Mouse (Mus musculus): ENCODE results near the gene Tecr.
A peak's percentile ranks its signal among the peaks of the same experiment; 100 is the strongest.
"Not testable (repeated sequence)": the region's sequence is repeated elsewhere in the genome, so short reads cannot be mapped to it uniquely, and the experiment has no call there.

Tecr gene

DNA sequence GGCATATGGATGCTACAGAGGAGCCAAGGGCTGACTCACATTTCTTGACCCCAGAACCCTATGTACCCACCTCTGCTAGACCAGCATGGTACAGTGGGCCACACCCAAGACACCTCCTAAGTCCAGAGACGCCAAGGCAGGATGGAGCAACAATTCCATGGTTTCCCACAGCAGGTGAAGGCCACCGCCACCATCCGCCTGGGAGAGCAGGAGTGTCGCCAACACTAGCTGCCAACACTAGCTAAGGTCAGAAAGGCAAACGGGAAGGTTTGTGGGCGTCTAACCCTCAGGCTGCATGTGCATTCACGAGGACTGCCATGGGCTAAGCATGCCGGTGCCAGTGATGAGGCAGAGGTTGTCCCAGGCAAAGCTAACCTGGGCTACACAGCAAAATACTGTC is 25.5 kb downstream of the Tecr start:
- no peak for DNase-seq (ENCODE audit: low read depth, low spot score)

DNA sequence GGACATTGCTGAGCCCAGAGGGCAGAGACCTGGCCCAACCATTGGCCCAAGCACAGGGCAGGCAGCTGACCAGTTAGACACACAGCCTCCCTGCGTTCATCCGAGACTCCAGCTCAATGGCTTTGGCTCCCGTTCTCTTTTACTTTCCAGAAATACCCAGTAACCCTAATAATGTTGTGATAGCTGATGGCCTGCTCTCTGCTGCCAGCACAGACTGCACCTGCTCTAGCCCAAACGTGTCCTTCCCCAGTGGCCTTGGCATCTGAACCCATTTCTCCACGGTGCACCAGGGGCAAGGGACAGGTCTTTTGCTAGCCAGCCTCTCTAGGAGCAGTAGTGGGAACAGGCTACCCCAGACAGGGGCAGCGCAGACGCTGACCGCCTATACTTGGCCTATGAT is 26.9 kb downstream of the Tecr start:
- no peak for DNase-seq (ENCODE audit: low read depth, low spot score)

DNA sequence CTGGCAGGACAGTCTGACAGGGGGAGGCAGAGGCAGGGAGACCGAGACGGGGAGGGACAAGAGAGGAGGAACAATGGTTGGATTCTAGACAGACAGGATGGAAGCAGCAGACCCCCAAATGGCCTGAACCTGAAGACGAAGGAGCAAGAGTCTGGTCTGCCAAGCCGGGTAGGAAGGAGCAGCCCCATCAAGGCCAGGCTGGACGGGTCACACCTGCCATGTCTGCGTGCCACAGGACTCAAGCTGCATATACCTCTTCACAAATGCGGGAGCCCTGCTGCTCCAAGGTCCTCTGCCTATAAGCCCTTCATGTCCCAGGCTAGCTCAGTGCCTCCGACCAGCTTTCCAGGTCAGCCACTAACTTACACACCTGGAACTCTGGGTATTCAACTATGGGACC is 28.1 kb downstream of the Tecr start:
- no peak for DNase-seq (ENCODE audit: low read depth, low spot score)

DNA sequence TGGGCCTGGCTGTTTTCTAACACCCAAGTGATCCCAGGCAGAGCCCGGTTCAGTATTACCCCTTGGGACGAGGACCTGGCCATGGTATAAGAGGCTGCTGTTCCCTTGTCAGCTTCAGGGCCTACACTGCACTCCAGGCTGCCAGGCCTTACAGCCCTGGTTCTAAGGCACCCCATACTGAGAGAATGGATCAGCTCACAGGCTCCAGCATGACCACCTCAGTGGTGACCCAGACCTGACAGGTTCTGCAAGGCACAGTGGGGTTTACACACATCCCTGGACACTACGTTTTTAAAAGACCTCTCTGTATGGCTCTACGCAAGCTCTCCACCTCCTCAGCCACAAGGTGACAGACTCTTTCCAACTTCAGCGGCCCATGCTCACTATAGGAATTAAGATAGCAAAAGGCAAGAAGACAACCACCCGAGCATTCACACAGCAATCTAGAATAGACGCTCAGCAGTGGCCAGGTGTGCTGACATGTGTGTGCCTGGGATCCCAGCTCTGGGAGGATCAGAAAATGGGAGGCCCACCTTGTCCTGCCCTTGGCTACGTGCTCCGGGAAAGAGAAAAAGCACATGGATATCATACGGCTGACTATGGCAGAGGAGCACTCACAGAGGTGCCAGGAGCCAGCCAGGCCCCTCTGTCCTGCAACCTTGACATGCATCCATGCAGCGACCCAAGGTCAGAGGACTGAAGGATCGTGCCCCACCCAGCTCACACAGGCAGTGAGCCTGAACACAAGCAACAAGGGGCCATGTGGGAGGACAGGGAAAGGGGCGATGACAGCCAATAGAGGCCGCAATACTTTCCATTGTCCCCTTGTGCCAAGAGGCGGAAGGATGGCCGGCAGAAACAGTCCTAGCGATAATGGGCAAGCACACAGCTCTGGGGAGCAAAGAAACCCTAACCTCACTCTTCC is 29.4 kb downstream of the Tecr start:
- no peak for DNase-seq (ENCODE audit: low read depth, low spot score)

DNA sequence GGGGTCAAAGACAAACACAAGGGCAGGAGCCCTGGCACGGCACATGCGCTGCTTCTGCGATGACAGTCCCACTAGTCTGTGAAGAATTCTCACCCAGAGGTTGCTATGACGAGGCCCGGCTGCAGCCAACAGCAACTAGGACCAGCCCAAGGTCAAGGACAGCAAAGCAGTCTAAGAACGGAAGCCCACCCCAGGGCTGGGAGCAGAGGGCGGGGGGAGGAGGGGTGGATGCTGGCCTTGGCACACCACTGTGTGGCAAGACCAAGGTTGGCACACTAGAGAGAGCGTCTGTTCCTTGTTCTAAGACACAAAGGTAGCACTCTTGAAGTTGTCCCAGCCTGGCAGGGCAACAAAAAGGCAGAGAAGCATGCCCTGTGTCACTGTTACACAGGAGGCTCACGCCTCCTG is 30.4 kb downstream of the Tecr start:
- DNase-seq (ENCODE audit: low read depth, low spot score): no peak

- DNase-seq (ENCODE audit: low read depth, low spot score): no peak
Measured at GRCm38 (mm10) chr8:83576921-83577320, 30.9 kb downstream of the Tecr start.

- no peak for DNase-seq (ENCODE audit: low read depth, low spot score)
Measured at GRCm38 (mm10) chr8:83576516-83576895, 31.3 kb downstream of the Tecr start.

- no peak for DNase-seq (ENCODE audit: low read depth, low spot score)
Measured at GRCm38 (mm10) chr8:83575561-83576515, 31.9 kb downstream of the Tecr start.

DNA sequence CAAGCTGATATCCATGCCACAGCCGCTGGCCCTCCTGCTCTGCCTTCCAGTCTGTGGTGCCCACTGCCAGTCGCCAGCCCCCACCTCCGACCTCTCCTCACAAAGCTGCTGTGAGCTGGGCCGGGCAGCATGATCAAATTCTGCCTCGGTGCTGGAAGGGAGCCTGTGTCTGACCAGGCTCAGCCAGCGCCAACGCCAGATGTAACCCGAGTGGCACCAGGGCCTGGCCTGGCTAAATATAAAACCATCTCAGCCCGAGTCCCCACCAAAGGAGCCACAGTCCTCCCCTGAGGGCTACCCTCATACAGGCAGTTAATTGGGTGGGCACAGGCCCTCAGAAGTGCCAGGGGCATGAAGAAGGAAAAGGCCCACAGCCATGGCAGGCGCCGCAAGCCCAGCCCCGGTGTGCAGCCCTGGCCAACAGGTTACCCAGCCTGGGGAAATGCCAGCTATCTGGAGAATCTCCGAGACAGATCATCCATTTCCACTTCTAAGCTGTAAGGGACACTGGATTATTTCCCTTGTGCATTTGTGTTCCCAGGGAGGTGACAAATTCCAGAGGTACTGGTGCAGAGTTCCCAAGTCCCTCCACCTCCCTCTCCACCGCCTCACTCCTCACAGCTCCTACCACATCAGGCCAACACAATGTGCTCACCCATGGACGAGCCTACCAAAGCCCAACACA is 33.0 kb downstream of the Tecr start:
- DNase-seq (ENCODE audit: low read depth, low spot score): no peak

- DNase-seq (ENCODE audit: low read depth, low spot score): no peak
Measured at GRCm38 (mm10) chr8:83573140-83573875, 34.5 kb downstream of the Tecr start.

DNA sequence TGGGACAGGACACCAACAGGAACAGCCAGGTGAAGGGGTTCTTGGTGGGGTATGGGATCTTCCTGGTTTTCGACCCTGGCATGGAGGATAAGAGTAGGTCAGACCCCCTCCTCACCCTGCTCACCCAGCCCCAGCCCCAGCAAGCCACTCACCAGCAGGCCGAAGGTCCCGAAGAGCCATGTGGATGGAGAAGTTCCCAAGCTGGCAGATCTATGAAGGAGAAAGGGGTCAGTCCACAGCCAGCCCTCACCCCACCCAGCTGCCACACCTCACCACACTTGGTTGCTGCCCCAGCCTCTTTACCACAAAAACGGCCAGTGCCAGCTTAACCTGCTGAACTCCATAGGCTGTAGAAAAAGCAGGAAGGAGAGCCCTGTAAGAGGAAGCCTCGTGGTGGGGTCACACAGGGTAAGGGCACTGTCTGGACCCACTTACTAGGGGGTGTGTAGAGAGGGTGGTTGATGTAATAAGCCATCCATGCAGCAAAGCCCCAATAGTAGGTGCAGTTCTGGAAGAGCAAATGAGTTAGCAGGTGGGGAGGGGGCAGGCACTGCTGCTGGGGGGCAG is 35.4 kb downstream of the Tecr start:
- DNase-seq (ENCODE audit: low read depth, low spot score): no peak

GRCm38 (mm10) chr8:83571791-83572190 is 36.0 kb downstream of the Tecr start:
- no peak for DNase-seq (ENCODE audit: low read depth, low spot score)

GRCm38 (mm10) chr8:83571001-83571340 is 36.8 kb downstream of the Tecr start:
- DNase-seq (ENCODE audit: low read depth, low spot score): not testable (repeated sequence)

DNA sequence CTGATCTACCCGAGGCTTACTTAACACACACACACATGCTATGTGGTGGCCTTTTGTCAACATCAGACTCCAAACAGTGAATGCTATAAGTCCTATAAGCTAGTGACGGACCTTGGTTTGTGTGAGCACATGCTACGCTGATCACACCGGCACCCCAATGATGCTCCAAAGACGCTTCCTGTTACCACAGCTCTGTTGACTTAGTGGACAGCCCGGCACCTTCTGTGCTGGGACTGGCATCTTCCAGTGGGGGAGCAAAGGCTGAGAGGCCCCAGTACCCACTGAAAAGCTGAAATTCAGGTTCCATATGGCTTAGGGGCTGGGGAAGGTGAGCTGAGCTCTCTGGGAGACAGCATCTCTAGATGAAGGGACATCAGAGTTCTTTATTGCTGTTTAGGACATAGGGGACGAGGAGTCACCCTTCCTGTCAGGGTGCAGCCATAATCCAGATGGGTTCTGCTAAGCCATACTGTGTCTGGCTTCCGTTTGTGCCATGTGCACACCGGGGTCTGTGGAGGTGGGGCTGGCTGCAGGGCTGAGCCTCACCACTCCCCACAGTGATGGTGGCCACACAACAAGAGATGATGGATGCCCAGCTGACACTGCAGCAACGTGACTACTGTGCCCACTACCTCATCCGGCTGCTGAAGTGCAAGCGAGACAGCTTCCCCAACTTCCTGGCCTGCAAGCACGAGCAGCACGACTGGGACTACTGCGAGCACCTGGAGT is 37.3 kb downstream of the Tecr start:
- DNase-seq (ENCODE audit: low read depth, low spot score): no peak

DNA sequence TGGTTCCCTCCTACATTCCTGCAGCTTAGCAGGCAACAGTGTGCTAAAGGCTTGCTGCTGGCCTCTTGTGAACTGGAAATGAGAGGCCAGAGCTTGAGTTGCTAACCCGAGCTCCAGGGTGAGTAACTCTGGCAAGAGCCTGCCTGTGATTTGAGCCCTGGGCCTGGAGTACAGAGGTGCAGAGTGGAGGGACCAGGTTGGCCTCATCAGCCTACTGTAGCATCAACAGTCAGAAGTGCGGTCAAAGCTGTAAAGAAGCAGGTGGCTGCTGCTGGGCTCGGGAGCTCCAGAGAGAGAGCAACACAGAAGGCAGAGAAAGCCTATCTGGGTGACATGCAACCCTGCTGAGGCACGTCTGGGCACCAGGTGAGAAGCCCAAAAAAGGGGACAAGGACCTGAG is 38.6 kb downstream of the Tecr start:
- no peak for DNase-seq (ENCODE audit: low read depth, low spot score)

GRCm38 (mm10) chr8:83568755-83569154 is 39.0 kb downstream of the Tecr start:
- DNase-seq (ENCODE audit: low read depth, low spot score): no peak

DNA sequence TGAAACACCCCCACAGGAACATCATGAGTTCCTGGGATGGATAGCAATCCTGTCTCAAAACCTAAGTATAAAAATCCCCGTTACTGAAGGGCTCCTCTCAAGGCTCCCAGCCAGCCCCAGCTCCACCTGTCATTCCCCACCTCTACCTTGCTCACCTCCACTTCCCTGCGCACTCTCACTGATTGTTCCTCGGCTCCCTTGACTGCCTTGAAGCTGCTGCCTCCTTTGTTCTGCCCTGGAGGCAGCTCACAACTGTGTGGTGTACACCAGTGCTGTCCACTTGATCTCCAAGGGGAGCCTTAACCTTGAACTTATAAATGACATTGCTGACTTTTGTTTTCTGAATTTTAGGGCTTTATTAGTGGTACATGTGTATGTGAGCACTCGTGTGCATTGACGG is 39.6 kb downstream of the Tecr start:
- no peak for DNase-seq (ENCODE audit: low read depth, low spot score)

- DNase-seq (ENCODE audit: low read depth, low spot score): no peak
Measured at GRCm38 (mm10) chr8:83567668-83568067, 40.1 kb downstream of the Tecr start.

GRCm38 (mm10) chr8:83566469-83567395 is 41.0 kb downstream of the Tecr start, which contains the start of gene Ndufb7:
Gene Ndufb7, plus strand, starts transcription at chr8:83566671.
- DNase-seq (ENCODE audit: low read depth, low spot score): peak; percentile 92
